Mouse (Mus musculus) retina, postnatal 1 day (tissue): ENCODE data around the gene Sftpa1.

Source experiments
- DNase-seq: peaks from one replicate; pipeline ENCODE4 v3.0.0-alpha.2; 2012

The Sftpa1 gene

DNA sequence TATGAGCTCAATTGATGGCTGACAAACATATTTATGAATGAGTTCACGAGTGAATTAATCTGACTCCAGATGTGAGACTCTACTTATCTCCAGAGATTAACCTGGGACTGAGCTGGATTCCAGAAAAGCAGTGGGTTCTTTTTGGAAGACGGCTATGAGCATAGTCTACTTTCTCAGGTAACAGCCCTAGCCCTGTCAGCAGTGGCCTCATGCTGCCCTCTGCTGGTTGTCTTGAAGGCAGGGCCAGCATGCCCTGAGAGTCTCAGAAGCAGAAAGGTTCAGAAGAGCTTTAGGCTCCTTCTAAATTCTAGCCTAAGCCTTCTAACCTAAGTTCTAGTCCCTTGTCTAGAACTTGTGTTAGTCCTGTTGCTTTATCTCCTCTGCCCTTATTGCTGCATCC lies 31.1 kb downstream of the Sftpa1 start:
- peak; percentile 23 for DNase-seq

DNA sequence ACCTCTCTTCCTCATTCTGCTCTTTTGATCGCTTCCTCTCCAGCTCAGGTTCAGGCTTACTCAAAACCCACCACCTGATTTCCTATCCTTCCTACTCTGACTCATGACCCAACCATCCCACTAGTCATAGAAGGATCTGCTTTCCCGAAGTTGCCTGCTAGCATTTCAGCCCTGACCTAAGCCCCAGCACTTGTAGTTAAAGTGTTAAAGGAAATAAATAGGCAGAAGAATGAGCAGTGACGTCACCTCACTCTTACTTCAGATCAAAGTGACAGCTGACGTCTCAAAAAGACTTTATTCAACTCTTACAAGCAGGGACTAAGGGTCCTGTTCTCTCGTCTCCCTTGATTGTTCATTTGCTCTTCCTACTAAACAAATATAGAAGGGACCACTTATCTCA lies 35.7 kb downstream of the Sftpa1 start:
- DNase-seq = no peak

DNA sequence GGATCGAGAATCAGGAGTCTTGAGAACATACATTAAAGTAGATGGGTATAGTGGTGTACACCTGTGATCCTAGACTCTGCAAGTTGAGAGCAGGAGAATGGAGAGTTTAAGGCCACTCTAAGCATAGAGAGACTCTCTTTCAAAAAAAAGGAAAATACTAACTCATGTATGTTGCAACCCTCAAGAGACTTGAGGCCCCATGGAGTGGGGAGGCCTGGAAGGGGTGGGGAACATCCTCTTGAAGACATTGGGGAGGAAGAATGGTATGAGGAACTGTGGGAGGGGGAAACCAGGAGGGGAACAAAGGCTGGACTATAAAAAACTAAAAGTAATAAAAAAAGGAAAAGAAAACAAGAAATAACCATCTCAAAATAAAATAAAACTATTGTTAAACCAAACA lies 37.0 kb downstream of the Sftpa1 start:
- DNase-seq = no peak

DNA sequence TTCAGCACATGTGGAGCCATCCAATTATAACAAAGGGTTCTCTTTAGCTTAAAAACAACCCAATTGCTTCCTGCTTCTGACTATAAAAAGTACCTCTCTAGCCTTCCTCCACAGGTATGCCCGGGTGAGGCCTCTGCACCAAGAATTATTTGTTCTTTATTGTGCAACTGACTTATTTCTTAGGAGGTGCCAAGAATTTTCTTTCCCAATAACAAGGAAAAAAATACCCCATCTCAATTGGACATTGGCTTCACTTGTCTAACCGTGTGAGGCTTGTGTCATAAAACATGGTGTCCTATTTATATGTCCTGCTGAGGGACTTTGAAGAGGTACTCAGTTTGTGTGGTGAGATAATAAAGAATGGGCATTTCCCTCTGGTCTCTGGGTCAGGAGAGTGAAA lies 38.9 kb downstream of the Sftpa1 start:
- no peak for DNase-seq

DNA sequence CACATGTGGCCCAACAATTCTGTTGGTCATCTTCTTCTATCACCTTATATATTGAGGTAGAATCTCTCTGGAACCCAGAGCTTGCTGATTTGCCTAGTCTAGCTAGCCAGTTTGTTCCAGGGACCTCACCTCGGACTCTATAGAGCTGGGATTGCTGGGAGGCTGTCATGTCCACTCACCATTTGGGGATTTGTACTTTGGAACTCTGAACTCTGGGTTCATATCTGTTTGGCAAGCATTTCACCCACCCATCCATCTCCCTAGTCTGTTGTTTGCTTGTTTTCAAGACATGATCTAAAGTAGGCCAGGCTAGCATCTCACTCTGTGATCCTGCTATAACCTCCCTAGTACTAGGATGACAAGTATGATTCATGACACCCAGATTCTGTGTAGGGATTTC lies 43.2 kb downstream of the Sftpa1 start:
- no peak for DNase-seq

DNA sequence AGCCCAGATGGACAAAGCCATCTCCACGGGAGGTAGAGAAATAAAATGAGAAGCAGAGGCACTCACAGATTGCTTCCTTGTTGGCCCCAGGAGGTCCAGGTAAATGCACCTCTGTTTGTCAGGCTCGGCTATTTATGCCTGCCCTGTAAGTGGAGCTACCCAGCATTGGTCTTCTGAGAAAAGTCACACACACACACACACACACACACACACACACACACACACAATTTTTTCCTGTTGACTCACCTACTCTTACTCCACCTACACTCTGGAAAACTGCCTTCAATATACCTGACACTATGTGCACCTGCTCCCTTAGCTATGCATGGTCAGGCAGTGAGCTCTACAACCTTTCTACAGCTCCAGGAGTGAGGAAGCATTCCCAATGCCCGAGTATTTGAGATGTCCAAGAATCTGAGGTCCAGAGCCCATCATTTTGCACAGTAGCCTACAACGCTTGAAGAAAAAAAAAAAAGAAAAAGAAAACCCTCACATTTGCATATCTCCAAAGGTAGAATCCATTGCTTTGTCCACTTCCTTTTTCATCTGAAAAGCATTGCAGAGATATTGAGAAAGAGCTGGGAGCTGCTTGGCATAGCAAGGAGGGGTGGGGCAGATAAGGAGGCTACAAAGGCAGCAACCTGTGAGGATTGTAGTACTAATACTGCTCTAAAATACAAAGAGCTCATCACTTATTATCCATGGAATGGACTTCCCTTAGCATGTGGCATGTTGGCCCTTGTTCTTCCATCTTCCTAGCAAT lies 53.7 kb downstream of the Sftpa1 start, which contains the start of gene Sftpd:
Gene Sftpd (minus strand): TSS at position 91 of the 763 bp plus-strand sequence.
- no peak for DNase-seq
